Mouse (Mus musculus) erythroblast, embryonic 14.5 days (primary cell): ENCODE results near the gene Gale. TPM values are rescaled to one million over a fixed set of nuclear protein-coding genes. Genes with fewer than 3 reads are reported as not detected.
A peak's percentile ranks its signal among the peaks of the same experiment; 100 is the strongest.

Experiments
- H3K27me3 ChIP-seq: 2 replicates; pipeline ENCODE4 v1.6.1; 2012; ENCODE audit warnings: inconsistent platforms; ENCODE audit not compliant: control insufficient read depth
- H3K36me3 ChIP-seq: 2 replicates; pipeline ENCODE4 v1.6.1; 2012; ENCODE audit warnings: mild to moderate bottlenecking, inconsistent platforms; ENCODE audit not compliant: control insufficient read depth
- H3K4me1 ChIP-seq: 2 replicates; pipeline ENCODE4 v1.6.1; 2012; ENCODE audit warnings: inconsistent platforms; ENCODE audit not compliant: control insufficient read depth
- H3K4me3 ChIP-seq: replicated peaks from 2 replicates; pipeline ENCODE3; 2012; ENCODE audit warnings: moderate library complexity, mild to moderate bottlenecking, inconsistent platforms
- H3K9me3 ChIP-seq: 2 replicates; pipeline ENCODE4 v1.6.1; 2012; ENCODE audit warnings: low read length, inconsistent platforms, mixed read lengths; ENCODE audit not compliant: control insufficient read depth
- GATA1 ChIP-seq: IDR thresholded peaks from 2 replicates; pipeline ENCODE4 v1.6.1; 2012; ENCODE audit warnings: low read length, inconsistent platforms, mixed read lengths
- TAL1 ChIP-seq: IDR thresholded peaks from 3 replicates; pipeline ENCODE4 v1.6.1; 2012; ENCODE audit warnings: low read length, inconsistent platforms, mixed read lengths
- polyA plus RNA-seq: library from polyadenylated mRNA; stranded (reverse); fragments of >175 nt; gene quantifications from 2 replicates; pipeline ENCODE4 v1.2.3, GENCODE M21; 2012

Gene Gale
- polyA plus RNA-seq, 1 experiment = 3.9 TPM

GRCm38 (mm10) chr4:135987714-135988113 lies 24.2 kb downstream of the Gale start:
- Histone ChIP-seq H3K9me3 (peaks cover 5% of the 10 kb centered on the region), H3K27me3 (no peaks in the 10 kb centered on the region), H3K36me3 (peaks cover 36% of the 10 kb centered on the region), H3K4me1 (peaks cover 54% of the 10 kb centered on the region), H3K4me3 (peak overlapping the region; percentile 100)
- TF ChIP-seq TAL1 = no peak
- no peak for TF ChIP-seq GATA1

DNA sequence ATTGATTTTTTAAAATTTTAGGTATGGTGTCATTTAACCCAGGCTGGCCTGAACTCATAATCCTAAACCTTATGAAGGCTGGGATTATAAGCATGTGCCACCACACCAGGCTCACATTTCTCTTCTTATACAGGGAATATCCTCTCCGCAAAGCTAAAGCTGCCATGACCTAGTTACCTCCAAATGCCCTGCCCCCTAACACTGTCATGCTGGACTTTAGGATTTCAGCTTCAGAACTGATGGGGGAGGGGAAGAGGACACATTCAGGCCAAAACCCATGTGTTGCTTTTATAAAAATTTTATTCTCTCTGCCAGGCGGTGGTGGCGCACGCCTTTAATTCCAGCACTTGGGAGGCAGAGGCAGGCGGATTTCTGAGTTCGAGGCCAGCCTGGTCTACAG lies 30.4 kb downstream of the Gale start:
- H3K4me3 ChIP-seq = no peak overlapping the region
- peaks cover 12% of the 10 kb centered on the region for H3K9me3 ChIP-seq
- H3K27me3 ChIP-seq = no peaks in the 10 kb centered on the region
- H3K4me1 ChIP-seq = peaks cover 13% of the 10 kb centered on the region
- TF ChIP-seq GATA1 (no peak), TAL1 (no peak)
- no peaks in the 10 kb centered on the region for H3K36me3 ChIP-seq

DNA sequence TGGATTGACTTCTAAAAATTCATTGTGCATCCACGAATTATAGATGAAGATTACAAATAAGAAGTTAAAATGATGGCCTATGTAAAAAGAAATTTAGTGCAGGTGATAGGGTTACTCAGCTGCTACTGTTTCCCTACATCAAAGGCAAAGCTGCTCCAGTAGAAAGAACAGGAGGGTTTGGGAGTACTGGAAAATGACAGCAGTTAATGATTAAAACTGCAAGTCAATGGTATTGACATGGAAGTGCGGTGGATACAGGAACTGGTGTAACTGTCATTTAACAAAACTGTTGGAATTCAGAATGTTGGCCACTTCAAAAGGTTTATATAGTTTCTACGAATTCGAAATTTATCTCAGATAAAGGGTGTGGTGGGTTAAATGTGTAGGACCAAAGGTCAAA lies 31.6 kb downstream of the Gale start:
- TF ChIP-seq GATA1 = no peak
- H3K4me1 ChIP-seq = peaks cover 11% of the 10 kb centered on the region
- H3K4me3 ChIP-seq = no peak overlapping the region
- H3K36me3 ChIP-seq = no peaks in the 10 kb centered on the region
- no peaks in the 10 kb centered on the region for H3K27me3 ChIP-seq
- peaks cover 12% of the 10 kb centered on the region for H3K9me3 ChIP-seq

GRCm38 (mm10) chr4:136004107-136004675 lies 40.7 kb downstream of the Gale start:
- Histone ChIP-seq H3K4me3 (no peak overlapping the region), H3K9me3 (no peaks in the 10 kb centered on the region), H3K36me3 (peaks cover 77% of the 10 kb centered on the region), H3K27me3 (no peaks in the 10 kb centered on the region), H3K4me1 (no peaks in the 10 kb centered on the region)
- TF ChIP-seq GATA1 (no peak), TAL1 (no peak)

GRCm38 (mm10) chr4:136004921-136005320 lies 41.4 kb downstream of the Gale start:
- Histone ChIP-seq H3K9me3 (no peaks in the 10 kb centered on the region), H3K27me3 (no peaks in the 10 kb centered on the region), H3K36me3 (peaks cover 84% of the 10 kb centered on the region)

GRCm38 (mm10) chr4:136006821-136007220 lies 43.3 kb downstream of the Gale start:
- H3K27me3 ChIP-seq = no peaks in the 10 kb centered on the region
- H3K4me3 ChIP-seq = no peak overlapping the region
- no peaks in the 10 kb centered on the region for H3K9me3 ChIP-seq
- no peak for TF ChIP-seq TAL1
- TF ChIP-seq GATA1 = no peak
- peaks cover 96% of the 10 kb centered on the region for H3K36me3 ChIP-seq
- peaks cover 4% of the 10 kb centered on the region for H3K4me1 ChIP-seq

More at GRCm38 (mm10) chr4:136004921-136005320, 41.4 kb downstream of the Gale start:
- TF ChIP-seq TAL1 (no peak), GATA1 (no peak)
- Histone ChIP-seq H3K4me3 (no peak overlapping the region), H3K4me1 (no peaks in the 10 kb centered on the region)

DNA sequence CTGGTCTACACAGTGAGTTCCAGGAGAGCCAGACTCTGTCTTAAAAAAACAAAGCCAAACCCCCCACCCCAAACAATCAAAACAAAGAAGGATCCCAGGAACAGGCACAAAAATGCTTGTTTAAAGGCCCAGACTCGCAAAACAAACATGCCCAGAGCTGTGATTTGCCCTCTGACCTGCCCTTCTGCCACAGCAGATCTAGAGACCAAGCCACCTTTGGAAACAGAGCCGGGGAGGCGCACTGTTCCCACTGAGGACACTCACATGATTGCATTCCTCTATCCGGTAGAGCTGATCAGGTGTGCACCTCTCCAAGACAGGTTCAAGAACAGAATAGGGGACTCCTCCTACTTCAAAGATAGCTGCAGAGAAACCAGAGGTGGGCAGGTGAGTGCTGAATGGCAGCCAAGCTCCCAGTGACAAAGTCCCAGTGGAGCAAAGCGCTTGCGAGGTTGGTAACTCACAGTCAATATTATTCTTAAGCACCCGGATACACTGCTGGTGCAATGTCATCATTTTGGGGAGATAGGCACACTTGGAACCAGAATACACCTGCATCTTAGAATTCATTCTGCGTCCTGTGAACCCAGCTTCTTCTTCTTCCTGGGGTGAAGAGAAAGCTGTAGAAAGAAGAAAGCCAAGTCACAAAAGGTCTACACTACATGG lies 45.4 kb downstream of the Gale start:
- peaks cover 4% of the 10 kb centered on the region for H3K4me1 ChIP-seq
- no peaks in the 10 kb centered on the region for H3K9me3 ChIP-seq
- no peaks in the 10 kb centered on the region for H3K27me3 ChIP-seq
- peaks cover 95% of the 10 kb centered on the region for H3K36me3 ChIP-seq
- no peak overlapping the region for H3K4me3 ChIP-seq
- TF ChIP-seq GATA1 = no peak
- TF ChIP-seq TAL1 = no peak

DNA sequence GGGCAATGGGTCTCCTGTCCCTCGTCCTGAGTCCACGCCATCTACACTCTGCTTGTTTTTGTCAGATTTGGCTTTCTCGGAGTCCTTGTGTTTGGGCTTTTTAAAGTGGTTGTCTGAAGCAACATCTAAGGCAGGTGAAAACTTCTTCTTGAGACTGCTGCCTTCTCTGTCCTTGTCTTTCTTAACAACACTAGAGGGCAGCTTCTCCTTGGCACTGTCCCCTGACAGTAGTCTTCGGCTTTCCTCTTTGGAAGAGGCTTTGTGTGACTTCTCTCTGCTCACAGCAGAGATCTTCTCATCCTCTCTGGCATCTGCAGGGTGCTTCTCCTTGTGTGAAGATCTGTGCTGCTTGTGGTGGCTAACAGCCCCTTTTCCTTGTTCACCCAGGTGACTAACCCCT lies 47.1 kb downstream of the Gale start:
- Histone ChIP-seq H3K9me3 (no peaks in the 10 kb centered on the region), H3K4me1 (peaks cover 8% of the 10 kb centered on the region)
- TF ChIP-seq GATA1 = no peak
- no peak for TF ChIP-seq TAL1

DNA sequence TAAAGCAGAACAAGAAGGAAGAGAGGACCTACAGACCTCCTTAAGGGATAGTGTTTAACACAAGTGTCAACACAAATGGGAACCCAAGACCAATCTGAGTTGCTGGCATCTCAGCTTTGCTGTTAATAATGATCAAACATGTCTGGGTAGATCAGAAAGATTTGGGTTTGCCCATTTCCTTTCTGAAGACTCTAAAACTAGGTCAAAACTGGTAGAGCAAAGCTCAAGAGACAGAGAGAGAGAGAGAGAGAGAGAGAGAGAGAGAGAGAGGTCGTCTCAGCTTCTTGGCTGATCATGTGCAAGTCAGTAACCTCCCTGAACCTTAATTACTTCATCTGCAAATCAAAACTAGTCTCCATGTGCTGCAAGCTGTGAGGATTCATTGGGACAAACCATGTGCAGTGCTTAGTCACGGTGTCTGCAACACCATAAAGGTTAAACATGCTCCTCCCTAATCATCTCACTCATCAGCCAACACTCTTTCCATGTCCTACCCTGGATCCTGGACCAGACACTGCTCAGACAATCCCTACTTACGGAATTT lies 52.6 kb downstream of the Gale start:
- Histone ChIP-seq H3K36me3 (peaks cover 78% of the 10 kb centered on the region), H3K4me3 (no peak overlapping the region), H3K4me1 (peaks cover 43% of the 10 kb centered on the region), H3K9me3 (no peaks in the 10 kb centered on the region), H3K27me3 (no peaks in the 10 kb centered on the region)
- no peak for TF ChIP-seq TAL1
- no peak for TF ChIP-seq GATA1

More for the DNA sequence above, 47.1 kb downstream of the Gale start:
- H3K36me3 ChIP-seq = peaks cover 95% of the 10 kb centered on the region
- H3K27me3 ChIP-seq = no peaks in the 10 kb centered on the region
- no peak overlapping the region for H3K4me3 ChIP-seq

Other genes with a start within 250 kb of the Gale start
- 0.02 TPM in 1 of 2 replicates, not detected in the other for gene Il22ra1, start 235.6 kb upstream of the Gale start, polyA plus RNA-seq
- gene Myom3, start 204.0 kb upstream of the Gale start, polyA plus RNA-seq = not detected in 2 replicates
- gene Srsf10, start 108.0 kb upstream of the Gale start, polyA plus RNA-seq = 21.7 and 28.6 TPM in 2 replicates
- gene Pnrc2, start 89.9 kb upstream of the Gale start, polyA plus RNA-seq = 0.66 and 1.0 TPM in 2 replicates
- gene Cnr2, start 68.3 kb upstream of the Gale start, polyA plus RNA-seq = 0.02 TPM in 1 of 2 replicates, not detected in the other
- gene Fuca1, start 43.0 kb upstream of the Gale start, polyA plus RNA-seq = 0.33 and 0.54 TPM in 2 replicates
- gene Hmgcl, start 17.3 kb upstream of the Gale start, polyA plus RNA-seq = 4.9 and 5.7 TPM in 2 replicates
- gene Lypla2, start 8.9 kb downstream of the Gale start, polyA plus RNA-seq = 13.4 and 14.0 TPM in 2 replicates
- gene Pithd1, start 23.5 kb downstream of the Gale start, polyA plus RNA-seq = 16.8 and 28.3 TPM in 2 replicates
- 0.98 and 1.5 TPM in 2 replicates for gene Eloa, start 58.0 kb downstream of the Gale start, polyA plus RNA-seq
- gene Rpl11, start 89.7 kb downstream of the Gale start, polyA plus RNA-seq = 148 and 157 TPM in 2 replicates
- gene Id3, start 179.8 kb downstream of the Gale start, polyA plus RNA-seq = 0.38 and 0.54 TPM in 2 replicates
- gene E2f2, start 208.7 kb downstream of the Gale start, polyA plus RNA-seq = 108 and 119 TPM in 2 replicates
- gene Asap3, start 242.6 kb downstream of the Gale start, polyA plus RNA-seq = 0.01 TPM in 2 replicates